Mouse (Mus musculus) spleen, postnatal 10 days (tissue): ENCODE data around the gene Plekhg1.

ENCODE experiments used
- DNase-seq, 2 experiments: peaks; one replicate each; pipeline ENCODE4 v3.0.0; 2021 to 2022; ENCODE audit warnings: low spot score in 2 of 2

Gene Plekhg1

GRCm38 (mm10) chr10:3740148-3740503 is at the start of gene Plekhg1:
Gene Plekhg1, plus strand, starts transcription at chr10:3740364.
- peak; percentile 23 to 44 for DNase-seq

DNA sequence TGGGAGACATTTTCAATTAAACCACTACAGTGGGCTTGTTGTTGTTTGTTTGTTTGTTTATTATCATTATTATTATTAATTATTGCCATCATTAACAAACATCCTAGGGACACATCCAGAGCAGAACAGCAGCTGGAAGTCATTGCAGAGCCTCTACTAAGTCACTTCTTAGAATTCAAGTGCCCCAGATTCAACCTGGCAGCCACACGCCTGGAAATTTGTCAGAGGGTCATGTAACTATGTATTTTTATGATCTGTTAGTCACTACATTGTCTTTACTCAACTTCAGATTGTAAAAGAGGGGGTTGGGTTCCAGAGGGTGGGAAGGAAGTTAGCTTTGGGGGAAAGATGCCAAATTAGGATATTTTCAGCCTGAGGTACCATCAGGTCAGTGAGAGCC is 47.4 kb upstream of the Plekhg1 start:
- DNase-seq = no peak

- DNase-seq = no peak
Measured at GRCm38 (mm10) chr10:3693699-3694280, 46.4 kb upstream of the Plekhg1 start.

GRCm38 (mm10) chr10:3695332-3695905 is 44.7 kb upstream of the Plekhg1 start:
- no peak for DNase-seq

DNA sequence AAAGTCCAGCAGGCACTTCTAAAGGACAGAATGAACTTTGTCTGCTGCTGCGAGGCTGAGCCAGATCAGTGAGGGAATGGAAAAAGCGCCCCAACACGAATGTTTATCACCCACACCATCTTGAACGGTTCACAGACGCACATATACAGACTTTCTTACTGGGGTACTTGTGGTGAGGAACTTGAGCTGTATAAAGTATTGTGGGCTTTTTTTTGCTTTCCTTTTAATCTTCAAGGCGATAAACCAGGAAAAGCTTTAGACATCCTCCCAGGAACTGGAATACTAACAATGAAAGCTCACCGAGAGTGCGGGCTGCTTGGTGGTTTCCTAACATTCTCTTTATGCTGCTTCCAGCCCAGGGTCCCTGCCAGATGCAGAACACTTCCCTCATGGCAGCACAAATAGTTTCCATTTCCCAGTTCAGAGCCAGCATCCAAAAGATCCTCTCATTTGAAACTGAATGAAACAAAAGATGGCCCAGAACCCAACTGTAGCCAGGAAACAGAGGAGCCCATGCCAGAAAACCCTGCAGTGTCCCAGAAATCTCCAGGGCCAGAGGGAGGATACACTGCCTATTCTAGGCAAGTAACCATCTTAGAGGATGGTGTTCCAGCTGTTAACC is 43.3 kb upstream of the Plekhg1 start:
- no peak for DNase-seq

GRCm38 (mm10) chr10:3697500-3697899 is 42.7 kb upstream of the Plekhg1 start:
- DNase-seq = no peak

DNA sequence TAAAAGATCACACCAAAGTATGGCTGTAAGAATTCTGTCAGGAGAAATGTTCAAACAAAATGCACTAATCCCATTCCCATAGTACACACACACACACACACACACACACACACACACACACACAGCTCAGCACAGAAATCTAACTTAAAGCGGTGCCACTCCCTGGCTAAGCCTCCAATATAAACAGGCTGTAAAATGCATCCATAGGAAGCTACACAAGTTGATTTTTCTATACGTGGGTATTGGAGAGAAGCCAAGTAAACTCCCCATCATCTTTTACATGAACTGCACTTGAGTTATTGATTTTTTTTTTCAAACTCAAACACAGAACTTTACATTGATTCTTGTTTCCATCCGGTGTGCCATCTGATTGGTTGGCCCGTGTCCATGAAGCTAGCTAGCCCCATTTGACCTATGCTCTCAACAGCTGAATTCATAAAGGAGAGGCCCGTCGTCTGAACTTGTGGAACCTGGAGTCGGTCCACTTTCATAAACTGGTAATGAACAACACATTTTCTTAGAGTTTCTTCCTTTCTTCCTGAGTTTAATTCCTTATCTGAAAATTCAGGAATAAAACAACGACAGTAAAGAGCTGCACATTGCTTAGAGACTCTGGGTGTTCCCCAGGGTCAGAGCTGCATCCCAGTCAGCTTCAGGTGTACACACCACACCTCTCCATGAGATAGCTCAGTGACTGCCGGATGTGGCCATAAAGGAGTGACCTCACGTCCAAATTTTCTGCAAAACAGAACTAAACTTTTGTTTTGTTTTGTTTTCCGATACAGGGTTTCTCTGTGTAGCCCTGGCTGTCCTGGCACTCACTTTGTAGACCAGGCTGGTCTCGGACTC is 39.7 kb upstream of the Plekhg1 start:
- DNase-seq = no peak

GRCm38 (mm10) chr10:3701832-3702231 is 38.3 kb upstream of the Plekhg1 start:
- DNase-seq = no peak

- no peak for DNase-seq
Measured at GRCm38 (mm10) chr10:3702585-3702984, 37.6 kb upstream of the Plekhg1 start.

DNA sequence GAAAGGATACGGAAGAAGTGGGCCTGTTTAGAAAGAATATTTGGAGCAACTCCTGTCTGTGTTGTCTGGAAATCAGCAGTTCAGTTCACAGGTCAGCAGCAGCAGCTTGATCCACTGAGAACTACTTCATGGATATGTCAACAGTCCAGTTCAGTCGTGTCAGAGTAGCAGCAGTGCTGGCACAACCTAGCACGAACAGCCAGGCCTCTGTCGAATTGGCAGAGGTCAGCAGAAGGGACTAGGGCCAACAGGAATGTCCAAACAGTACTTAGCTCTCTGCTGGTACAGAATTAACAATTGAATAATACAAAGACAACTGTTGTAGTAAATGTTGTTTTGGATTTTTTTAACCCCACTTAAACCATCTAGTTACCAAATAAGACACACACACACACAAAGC is 33.9 kb upstream of the Plekhg1 start:
- no peak for DNase-seq

- DNase-seq = no peak
Measured at GRCm38 (mm10) chr10:3710081-3710480, 30.1 kb upstream of the Plekhg1 start.

DNA sequence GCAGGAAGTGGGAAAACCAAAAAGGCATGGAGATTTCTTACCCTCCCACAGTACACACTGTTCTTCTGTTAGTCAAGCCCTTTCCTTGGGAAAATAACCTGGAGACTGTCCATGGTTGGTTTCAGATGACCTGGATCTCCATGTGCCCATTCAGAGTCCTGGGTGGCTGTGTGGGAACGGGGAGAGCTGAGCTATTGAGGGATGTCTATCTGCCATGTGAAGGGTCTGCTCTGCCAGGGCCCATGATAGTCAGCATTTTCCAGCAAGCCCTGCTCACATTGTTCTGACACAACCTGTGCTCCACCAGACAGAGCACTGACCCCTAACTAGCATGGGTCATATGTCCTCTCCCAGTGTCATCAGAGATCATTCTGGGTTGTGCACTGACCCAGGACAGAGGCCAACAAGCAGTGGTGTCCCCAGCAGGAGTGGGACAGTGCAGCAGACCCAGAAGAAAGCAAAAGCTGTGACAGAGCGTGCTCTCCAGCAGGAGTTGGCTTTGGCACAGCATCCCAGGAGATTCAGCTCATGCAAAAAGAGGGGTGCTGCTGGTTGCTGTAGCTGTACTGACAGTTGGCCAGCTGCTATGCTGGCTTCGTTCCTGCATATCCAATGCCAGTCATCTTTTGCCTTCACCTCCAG is 24.7 kb upstream of the Plekhg1 start:
- DNase-seq = no peak

- peak in 1 of 2 experiments; percentile 14 for DNase-seq
Measured at GRCm38 (mm10) chr10:3718021-3718865, 21.9 kb upstream of the Plekhg1 start.

GRCm38 (mm10) chr10:3720296-3720695 is 19.9 kb upstream of the Plekhg1 start:
- DNase-seq = no peak

DNA sequence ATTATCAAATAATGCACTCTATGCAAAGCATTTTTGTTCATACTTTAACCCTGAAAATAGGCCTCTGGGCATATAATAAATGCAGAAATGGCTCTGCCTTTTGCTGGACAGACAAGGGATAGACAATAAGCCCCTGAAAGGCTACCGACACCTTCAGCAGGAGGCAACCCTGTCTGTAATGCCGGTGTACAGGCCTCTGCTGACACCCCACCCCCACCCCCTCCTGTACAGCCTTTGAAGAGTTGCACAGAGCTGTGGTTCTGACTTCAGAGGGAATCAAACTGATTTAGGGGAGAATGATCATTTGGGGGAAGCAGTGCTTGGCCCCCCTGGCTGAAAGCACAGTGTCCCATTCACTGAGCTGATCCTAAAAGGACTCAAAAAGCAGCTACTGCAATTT is 17.8 kb upstream of the Plekhg1 start:
- DNase-seq = no peak

DNA sequence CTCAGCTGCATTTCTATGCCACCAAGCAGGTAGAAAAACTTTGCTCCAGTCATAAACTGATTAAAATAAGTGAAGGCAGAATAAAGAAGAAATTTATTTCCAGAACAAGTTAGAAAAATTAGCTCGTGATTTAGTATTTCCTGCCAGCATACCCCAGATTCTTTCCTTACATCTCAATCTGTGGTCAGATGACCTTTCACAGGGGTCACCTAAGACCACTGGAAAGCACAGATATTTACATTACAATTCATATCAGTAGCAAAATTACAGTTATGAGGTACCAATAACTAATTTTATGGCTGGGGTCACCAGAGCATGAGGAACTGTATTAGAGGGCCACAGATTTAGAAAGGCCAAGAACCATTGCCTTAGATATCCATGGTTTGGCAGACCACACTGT is 15.5 kb upstream of the Plekhg1 start:
- DNase-seq = no peak

DNA sequence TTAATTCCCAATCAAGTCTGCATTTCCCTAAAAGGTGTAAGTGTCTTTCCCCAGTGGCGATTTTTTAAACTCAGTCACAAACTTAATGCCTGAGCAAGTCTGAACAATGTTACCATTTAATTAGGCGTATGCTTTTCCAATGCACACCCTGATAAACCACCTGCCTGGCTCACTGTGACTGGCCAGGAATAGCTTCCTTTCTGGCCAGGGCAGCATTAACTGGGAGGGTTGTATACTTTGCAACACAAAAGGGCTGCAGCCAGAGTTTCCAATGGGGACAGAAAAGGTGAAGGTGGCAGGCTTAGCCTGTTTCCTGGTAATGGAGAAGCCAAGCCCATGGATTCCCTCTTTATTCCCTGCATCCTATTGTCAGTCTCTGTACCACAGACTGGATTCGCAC is 10.5 kb upstream of the Plekhg1 start:
- no peak for DNase-seq

DNA sequence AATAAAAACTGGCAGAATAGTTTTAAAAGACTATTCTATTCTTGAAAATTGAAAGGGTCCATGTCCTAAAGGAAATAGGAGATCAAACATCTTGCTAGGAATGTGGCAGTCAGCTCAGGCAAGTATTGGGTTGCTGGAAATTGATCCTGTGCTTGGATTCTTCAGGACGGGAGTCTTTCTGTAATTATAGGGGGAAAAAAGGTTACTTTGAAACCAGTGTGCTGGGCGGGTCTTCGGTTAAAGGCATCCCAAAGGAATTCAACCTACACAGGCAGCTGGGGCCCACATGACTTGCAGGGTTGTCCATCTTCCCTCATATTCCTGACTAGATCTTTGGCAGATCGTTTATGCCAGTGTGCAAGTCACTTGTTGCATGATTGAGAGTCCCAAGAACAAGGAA is 9.8 kb upstream of the Plekhg1 start:
- DNase-seq = no peak

- DNase-seq = no peak
Measured at GRCm38 (mm10) chr10:3737034-3737433, 3.1 kb upstream of the Plekhg1 start.

GRCm38 (mm10) chr10:3740504-3741388 is 582 bp downstream of the Plekhg1 start:
- DNase-seq = peak; percentile 11 to 23
